Mouse (Mus musculus) adrenal gland, adult 8-10 months (tissue): ENCODE results near the gene Rubcn. TPM values are rescaled to one million over a fixed set of nuclear protein-coding genes. Genes with fewer than 3 reads are reported as not detected.

Experiments
- total RNA-seq, 4 experiments: library from RNA; stranded (reverse); gene quantifications; 2 replicates each; pipeline ENCODE4 v1.2.4; 2022

Gene Rubcn
- total RNA-seq, 4 experiments from 2014 or later, result 31.0 to 60.3 (median 46.8) TPM

Other genes starting within 250 kb of the Rubcn start
- 10 to 100 TPM; 33.0 to 66.6 (median 48.3) TPM for gene Tnk2, start 233.9 kb downstream of the Rubcn start, total RNA-seq
- not detected for gene Muc4, start 141.9 kb downstream of the Rubcn start, total RNA-seq
- under 1 TPM in 1 of 4 experiments, not detected in 3; 0.19 TPM for gene Muc20, start 80.3 kb downstream of the Rubcn start, total RNA-seq
- not detected for gene Smbd1, start 67.3 kb downstream of the Rubcn start, total RNA-seq
- 100 to 1,000 TPM in 3 of 4 experiments, 10 to 100 TPM in 1; 97.2 to 136 (median 120) TPM for gene Fyttd1, start 266 bp downstream of the Rubcn start, total RNA-seq
- 10 to 100 TPM; 36.3 to 48.0 (median 42.9) TPM for gene Lrch3, start 36.3 kb upstream of the Rubcn start, total RNA-seq
- gene Iqcg, start 178.5 kb upstream of the Rubcn start, total RNA-seq, result 1 to 10 TPM; 1.0 to 6.4 (median 3.7) TPM
- gene Rpl35a, start 178.7 kb upstream of the Rubcn start, total RNA-seq, result 100 to 1,000 TPM; 636 to 871 (median 712) TPM
- 10 to 100 TPM; 11.7 to 39.2 (median 25.1) TPM for gene Lmln, start 184.8 kb upstream of the Rubcn start, total RNA-seq